Mouse (Mus musculus) heart, postnatal 10 days (tissue): Measurements from ENCODE around the gene Prdm5. TPM values are rescaled to one million over a fixed set of nuclear protein-coding genes. Genes with fewer than 3 reads are reported as not detected.

Experiments
- DNase-seq, 2 experiments: peaks; one replicate each; pipeline ENCODE4 v3.0.0; 2021
- intact Hi-C: fragments of 180-260 bp; cut with DNase I; formaldehyde crosslinking; loops from one replicate; pipeline ENCODE4 v1.15.1; 2025
- total RNA-seq, 2 experiments: library from RNA; stranded (reverse); gene quantifications; 2 replicates each; pipeline ENCODE4 v1.2.3; 2021

The Prdm5 gene
- total RNA-seq, 2 experiments from 2014 or later = 10.2 to 11.1 TPM

DNA sequence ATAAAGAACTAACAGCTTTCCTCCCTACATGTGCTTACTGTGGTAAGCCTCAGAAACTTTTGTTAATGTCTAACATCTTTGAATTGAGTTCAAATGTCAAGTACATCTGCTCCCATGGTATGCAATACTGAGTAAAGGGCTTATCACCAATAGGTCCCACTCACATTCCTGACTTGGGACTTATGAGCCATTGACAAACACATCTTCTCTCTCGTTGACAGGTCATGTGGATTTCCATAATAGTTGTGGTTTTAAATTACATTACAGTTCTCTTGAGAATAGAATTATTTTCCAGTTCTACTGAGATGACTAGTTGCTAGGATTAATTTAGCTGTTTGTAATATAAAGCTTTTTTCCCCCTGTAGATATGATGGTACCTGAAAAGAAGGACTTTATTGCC lies 49.9 kb downstream of the Prdm5 start:
- intact Hi-C loops = no loop called here
- no peak for DNase-seq

DNA sequence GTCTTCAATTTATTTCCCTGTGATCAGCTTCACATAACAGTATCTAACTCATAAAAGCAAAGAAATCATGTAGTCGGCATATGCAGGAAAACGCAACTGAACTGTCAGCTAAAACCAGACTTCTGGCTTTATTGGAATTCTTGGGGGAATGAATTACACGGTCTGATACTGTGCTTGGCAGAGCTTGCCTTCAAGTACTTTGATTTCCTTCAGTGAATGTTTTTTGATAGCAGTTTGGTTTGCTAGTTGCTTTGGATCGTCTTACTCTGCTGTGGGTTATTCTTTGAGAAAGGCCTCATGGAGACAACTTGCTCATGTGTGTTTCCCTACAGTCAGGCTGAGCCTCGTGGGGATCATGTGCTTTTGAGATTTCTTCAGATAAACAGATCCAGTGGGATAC lies 52.7 kb downstream of the Prdm5 start:
- no peak for DNase-seq
- intact Hi-C loops = no loop called here

DNA sequence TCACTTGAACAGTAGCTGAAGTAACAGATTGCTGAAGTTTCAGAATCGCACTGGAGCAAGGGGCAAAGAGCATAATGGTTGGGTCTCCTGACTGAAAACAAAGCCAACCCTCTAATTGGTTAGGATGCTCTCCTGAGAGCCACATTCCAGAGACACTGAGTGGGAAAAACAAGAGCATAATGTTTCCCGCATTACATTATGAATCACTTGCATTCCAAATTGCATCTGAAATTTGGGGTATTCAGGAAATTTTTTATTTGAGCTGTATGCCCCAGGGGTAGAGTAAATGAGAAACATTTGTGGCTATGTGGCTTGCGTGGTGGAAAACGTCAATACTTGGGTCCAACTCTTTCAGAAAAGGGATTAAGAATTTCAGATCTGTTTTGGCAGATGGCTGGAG lies 55.2 kb downstream of the Prdm5 start:
- intact Hi-C loops = no loop called here
- DNase-seq = no peak

- intact Hi-C loops = no loop called here
- DNase-seq = no peak
Observed at GRCm38 (mm10) chr6:65842579-65842978, 63.8 kb downstream of the Prdm5 start.

GRCm38 (mm10) chr6:65849127-65849526 lies 70.3 kb downstream of the Prdm5 start:
- intact Hi-C loops = no loop called here

DNA sequence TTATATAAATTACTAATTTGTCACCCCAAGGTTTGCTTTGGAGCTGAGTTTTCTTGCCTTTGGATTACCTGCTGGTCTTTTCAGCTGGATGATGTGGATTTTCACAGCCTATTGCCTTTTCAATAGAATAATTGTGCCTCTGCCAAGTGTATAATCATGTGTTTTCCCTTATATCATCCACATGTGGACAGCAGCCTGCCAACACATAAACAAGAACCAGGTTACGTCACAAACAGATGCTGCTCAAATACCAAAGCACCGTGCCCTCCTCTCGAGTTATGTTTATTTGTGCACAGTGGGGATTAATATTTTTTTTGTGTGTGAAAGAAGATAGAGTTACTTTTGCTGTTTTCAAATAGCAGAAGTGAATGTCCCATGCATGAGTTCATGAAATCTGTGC lies 70.9 kb downstream of the Prdm5 start:
- intact Hi-C loops = loop anchor here (5.0 kb wide), 1 partner anchor 72 kb away; the partner anchor contains the start of gene Prdm5
- DNase-seq = no peak

More at GRCm38 (mm10) chr6:65849127-65849526, 70.3 kb downstream of the Prdm5 start:
- no peak for DNase-seq

DNA sequence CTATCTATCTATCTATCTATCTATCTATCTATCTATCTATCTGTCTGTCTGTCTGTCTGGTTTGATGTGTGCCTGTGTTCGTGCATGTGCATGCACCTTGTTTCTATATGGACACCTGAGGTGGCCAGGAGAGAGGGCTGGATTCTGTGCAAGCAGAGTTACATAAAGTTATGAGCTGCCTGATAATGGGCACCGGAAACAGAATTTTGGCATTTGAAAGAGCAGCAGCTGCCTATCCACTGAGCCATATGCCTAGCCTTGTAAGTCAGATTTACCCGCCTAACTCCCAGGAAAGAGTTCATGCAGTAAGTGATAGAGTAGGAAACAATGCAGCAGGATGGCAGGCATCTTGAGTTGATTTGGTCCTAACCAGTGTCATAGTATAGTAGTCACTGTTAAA lies 71.4 kb downstream of the Prdm5 start:
- intact Hi-C loops = loop anchor here (5.0 kb wide), 1 partner anchor 73 kb away; the partner anchor contains the start of gene Prdm5
- no peak for DNase-seq

DNA sequence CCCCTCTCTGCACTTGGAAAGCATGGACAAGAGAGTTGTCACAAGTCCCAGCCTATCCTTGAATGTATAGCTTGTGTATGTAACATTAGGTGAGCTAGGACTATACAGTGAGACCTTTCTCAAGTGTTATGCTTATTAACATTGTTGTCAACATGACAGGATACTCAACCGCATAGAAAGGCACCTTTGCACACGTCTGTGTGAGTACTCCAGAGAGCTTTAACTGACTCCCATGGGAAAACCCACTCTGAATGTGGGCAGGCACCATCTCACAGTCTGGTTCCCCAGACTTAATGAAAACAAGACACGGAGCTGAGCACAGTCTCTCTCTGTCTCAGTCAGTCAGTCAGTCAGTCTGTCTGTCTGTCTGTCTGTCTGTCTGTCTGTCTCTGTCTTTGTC lies 75.2 kb downstream of the Prdm5 start:
- intact Hi-C loops = loop anchor here (5.0 kb wide), 1 partner anchor 77 kb away; the partner anchor contains the start of gene Prdm5
- DNase-seq = no peak

- intact Hi-C loops = loop anchor here (5.0 kb wide), 1 partner anchor 77 kb away; the partner anchor contains the start of gene Prdm5
- DNase-seq = no peak
Observed at GRCm38 (mm10) chr6:65854585-65854984, 75.8 kb downstream of the Prdm5 start.

GRCm38 (mm10) chr6:65860609-65861008 lies 81.8 kb downstream of the Prdm5 start:
- no peak for DNase-seq
- intact Hi-C loops = loop anchor here (5.0 kb wide), 1 partner anchor 607 kb away; no protein-coding TSS in a partner anchor

DNA sequence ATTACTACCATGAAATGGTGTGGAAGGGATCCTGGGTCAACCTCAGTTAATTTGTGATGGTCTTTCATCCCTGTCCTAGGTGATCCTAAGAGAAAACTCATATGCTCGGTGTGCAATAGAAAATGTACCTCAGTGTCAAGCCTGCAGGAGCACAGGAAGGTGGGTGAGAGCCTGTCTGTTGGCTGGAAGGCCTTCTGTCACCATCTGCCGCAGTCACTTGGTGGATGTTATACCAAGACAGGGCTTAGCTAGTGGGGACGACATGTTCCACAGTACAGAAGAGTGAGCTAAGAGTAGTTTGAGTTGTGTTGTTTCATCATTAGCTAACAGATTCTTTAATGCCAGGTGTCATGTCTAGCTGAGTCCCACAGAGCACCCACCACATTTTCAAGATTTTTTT lies 84.0 kb downstream of the Prdm5 start:
- intact Hi-C loops = loop anchor here (5.0 kb wide), 1 partner anchor 604 kb away; no protein-coding TSS in a partner anchor
- DNase-seq = no peak

DNA sequence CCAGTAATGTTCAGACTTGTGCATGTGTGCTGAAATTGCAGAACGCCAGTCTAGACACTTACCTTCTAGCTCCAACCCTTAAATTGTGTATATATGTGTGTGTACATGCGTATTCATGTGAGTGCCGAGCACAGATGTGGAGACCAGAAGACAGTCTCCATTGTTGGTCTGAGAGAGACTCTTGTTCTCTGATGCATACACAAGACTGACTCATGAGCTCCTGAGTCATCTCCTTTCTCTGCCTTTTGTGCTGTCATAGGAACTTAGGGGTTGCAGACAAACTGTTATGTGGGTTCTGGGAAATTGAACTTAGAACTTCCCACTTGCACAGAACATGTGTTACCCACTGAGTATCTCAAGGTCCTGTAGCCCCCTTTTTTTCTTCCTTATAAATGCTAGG lies 85.4 kb downstream of the Prdm5 start:
- intact Hi-C loops = loop anchor here (5.0 kb wide), 1 partner anchor 603 kb away; no protein-coding TSS in a partner anchor

DNA sequence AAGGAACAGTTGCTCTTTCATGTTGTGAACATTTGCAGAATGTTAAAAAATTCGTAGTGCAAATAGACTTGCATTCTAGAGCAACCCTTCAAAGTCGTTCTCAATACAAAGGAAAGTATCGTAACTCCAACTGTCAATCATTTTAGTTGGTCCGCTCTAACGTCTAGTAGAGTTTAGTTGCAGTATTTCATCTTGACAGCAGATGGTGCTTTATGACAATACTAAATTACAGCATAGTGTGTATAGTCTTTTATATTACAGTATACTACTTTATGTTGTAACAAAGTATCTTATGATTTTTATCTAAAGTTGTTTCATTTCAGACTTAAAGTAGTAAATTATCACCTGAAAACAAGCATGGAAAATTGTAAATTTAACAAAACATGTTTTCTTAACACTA lies 86.1 kb downstream of the Prdm5 start:
- DNase-seq = no peak
- intact Hi-C loops = loop anchor here (5.0 kb wide), 1 partner anchor 602 kb away; no protein-coding TSS in a partner anchor

More for the DNA sequence above, 85.4 kb downstream of the Prdm5 start:
- no peak for DNase-seq

DNA sequence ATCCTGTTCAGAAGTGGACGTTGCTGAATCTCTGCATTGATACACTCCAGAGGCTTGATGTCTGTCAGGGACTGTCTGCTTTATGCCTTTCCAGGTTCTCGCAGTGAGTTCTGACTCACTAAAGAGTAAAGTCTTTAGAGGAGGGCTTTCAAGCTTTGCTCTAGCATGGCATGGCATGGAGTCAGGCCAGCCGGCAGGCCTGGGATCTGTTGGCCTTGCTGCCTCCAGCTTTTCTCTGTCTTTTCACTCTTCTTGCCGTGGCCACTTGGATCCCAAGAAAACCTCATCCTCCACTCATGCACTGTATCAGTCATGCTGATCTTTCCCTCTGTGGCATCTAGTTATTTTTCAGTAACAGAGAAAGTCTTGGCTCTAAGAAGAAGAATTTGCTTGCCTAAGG lies 87.1 kb downstream of the Prdm5 start:
- no peak for DNase-seq
- intact Hi-C loops = no loop called here

DNA sequence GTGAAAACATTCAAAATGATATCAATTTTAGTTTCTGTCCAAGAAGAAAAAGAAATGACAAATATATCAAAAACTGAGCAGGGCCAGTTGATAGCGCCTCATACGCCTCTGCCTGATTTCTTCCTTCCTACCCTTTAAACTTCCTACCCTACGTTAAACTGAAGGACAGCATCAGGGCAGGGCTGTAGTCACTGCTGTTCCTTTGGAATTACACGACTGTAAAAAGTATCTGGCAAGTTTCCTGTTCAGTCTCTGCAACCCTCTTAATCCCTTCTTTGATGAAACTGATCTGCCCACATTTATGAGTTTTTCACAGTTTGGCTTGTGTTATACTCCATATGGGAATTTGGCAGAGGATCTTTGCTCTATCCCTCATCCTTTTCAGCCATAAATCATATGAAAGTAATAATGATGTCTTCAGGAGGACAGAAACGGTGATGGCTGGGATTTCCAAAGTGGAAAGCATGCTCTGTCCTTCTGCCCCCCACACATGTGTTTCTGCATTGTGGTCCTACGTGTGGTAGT lies 93.0 kb downstream of the Prdm5 start:
- DNase-seq = no peak
- intact Hi-C loops = no loop called here

DNA sequence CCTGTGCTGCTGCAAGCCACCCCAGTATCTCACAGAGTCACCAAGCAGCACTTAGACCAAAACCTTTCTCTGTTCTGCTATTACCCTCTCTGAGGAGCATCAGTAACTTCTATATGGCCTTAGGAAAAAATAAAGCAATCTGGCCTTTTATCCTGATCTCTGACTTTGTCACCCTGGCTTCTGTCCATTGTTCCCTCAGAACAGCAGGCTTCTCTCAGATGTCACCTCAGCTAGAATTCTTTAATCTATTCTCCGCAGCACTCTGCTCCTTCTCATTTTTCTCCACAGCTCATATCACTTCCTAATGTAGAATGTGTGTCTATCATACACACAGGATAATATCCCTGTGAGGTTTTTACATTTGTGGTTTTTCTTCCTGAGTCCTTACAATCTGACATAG lies 99.5 kb downstream of the Prdm5 start:
- intact Hi-C loops = no loop called here

GRCm38 (mm10) chr6:65888835-65889234 lies 110.0 kb downstream of the Prdm5 start:
- DNase-seq = no peak
- intact Hi-C loops = no loop called here

More for the DNA sequence above, 99.5 kb downstream of the Prdm5 start:
- peak; percentile 10 to 12 for DNase-seq

DNA sequence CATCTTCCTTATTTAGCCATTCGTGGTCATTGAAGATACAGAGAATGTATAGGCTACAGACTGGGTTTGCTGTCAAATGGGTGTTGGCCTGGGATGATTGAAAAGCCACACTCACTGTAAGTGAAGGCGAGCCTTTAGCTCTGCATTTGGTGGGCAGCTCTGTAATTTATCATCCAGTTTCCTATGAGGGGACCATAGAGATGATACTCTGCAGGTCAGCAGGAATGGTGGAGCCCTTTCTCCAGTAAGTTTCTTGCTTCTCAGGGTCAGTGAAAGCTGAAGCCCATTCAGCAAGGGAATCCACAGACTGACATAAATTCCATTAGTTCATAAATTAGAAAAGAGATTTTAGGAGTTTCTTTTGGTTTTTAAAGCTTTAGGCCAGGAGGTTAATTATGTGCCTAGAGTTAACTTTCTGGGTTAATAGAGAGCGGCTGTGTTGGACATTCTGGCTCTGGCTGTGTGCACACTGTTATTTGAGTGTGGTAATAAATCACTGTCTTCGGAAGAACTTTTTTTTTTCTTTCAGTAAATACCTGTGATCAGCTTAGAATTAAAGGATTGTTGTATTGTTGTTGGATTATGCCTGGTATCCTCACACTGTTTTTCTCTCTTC lies 113.4 kb downstream of the Prdm5 start:
- intact Hi-C loops = no loop called here
- DNase-seq = no peak

GRCm38 (mm10) chr6:65906657-65907182 lies 127.9 kb downstream of the Prdm5 start:
- no peak for DNase-seq
- intact Hi-C loops = no loop called here

DNA sequence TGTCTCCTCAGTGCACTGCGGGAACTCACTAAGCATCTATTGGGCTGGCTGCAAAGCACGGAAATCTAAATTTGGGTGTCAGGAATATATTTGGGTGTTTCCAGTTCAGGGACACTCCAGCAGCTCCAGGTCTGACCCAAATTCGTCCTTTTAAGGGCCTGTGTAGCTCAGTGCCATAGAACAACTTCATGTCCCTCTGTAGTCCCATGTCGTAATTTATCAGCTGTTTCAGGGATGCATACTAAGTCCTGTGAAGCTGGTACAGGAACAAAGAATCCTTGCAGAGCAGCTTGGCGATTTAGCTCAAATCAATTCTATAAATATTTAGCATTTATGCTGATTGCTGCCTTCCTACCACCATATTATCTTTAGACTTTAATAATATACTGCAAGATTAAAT lies 136.6 kb downstream of the Prdm5 start:
- no peak for DNase-seq
- intact Hi-C loops = no loop called here

DNA sequence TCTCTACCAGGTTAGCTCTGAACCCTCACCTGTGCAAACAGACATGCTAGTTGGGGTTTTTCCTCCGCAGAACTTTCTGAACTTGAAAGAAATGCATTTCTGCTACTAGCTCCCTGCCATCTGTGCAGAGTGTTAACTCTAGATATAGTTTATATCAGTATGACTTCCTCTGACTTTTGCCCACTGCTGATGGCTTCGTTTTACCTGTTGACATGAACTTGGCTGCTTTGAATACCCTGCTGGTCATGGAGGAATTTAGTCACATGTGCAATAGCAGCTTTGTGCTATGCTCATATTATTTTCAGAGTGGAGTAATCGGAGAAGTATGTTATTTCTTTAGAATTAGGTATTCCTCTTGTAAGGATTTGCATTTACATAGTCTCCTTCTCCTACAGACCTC lies 142.9 kb downstream of the Prdm5 start:
- DNase-seq = peak; percentile 23 to 29
- intact Hi-C loops = no loop called here

GRCm38 (mm10) chr6:65923501-65924084 lies 144.8 kb downstream of the Prdm5 start:
- intact Hi-C loops = no loop called here
- no peak for DNase-seq
